Comparison of ENCODE assay signal across 9 mouse cellular contexts in the genomic region with DNA sequence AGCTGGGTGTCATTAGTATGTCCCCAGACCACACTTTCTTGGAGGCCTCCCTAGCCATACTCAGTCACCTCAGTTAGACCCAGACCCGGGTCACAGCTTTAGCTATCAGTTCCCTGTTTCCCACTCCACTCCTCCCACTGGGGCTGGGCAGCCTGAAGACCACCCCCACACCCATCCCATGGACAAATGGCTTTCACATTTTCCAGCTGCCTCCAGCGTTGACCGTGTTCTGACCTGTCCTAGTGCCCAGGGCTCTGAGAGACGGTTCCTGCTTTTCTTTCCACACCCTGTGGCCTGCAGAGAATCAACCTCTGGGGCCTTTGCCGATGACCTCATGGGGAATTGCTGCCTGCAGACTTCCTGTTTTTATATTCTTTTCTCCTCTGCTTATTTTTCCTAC. TPM values are rescaled to one million over a fixed set of nuclear protein-coding genes. Genes with fewer than 3 reads are reported as not detected.
A peak's percentile ranks its signal among the peaks of the same experiment; 100 is the strongest.
DNase-seq lines count a peak whose midpoint lies in the region; ATAC-seq lines count a peak whose summit lies in the region.
"Had no signal": no experiment of that assay in that cellular context is flagged by ENCODE, and none has a peak within 500 bp of the region (broad histone marks: within the 10 kb centered on the region; RNA-seq: fewer than 3 reads in every experiment).

No protein-coding gene starts in this region.

- peak; percentile 50 for ATAC-seq in lung, embryonic 15.5 days (ENCODE audit: borderline replicate concordance, extremely low read depth, low FRiP score, low TSS enrichment)
- peak; percentile 34; the same call in 1 of the 2 replicates for ATAC-seq in embryonic facial prominence, embryonic 15.5 days (ENCODE audit: insufficient number of reproducible peaks, low FRiP score, low TSS enrichment, low read depth)
- peak; percentile 47; the same call in 1 of the 2 replicates for ATAC-seq in intestine, embryonic 14.5 days (replicated peaks; ENCODE audit: low FRiP score, low TSS enrichment, low read depth)
- no peak for ATAC-seq in neural tube, embryonic 14.5 days (ENCODE audit: low read depth)
- ATAC-seq: forebrain, embryonic 15.5 days had no signal

- H3K4me1 ChIP-seq in lung, embryonic 15.5 days, result peaks cover 30% of the 10 kb centered on the region
- peaks cover 13% of the 10 kb centered on the region for H3K4me1 ChIP-seq in embryonic facial prominence, embryonic 15.5 days
- H3K4me1 ChIP-seq in intestine, embryonic 14.5 days (replicated peaks; ENCODE audit: control insufficient read depth, insufficient read depth, low read length), result peaks cover 12% of the 10 kb centered on the region
- no peaks in the 10 kb centered on the region for H3K4me1 ChIP-seq in neural tube, embryonic 14.5 days (ENCODE audit: control insufficient read depth, insufficient read depth, low read length)
- H3K4me1 ChIP-seq: forebrain, embryonic 15.5 days had no signal

- no peaks in the 10 kb centered on the region for H3K9me3 ChIP-seq in lung, embryonic 15.5 days
- H3K9me3 ChIP-seq in embryonic facial prominence, embryonic 15.5 days (replicated peaks), result no peaks in the 10 kb centered on the region
- H3K9me3 ChIP-seq in intestine, embryonic 14.5 days (ENCODE audit: control insufficient read depth, low read length), result no peaks in the 10 kb centered on the region
- H3K9me3 ChIP-seq in neural tube, embryonic 14.5 days (ENCODE audit: control insufficient read depth, low read length), result no peaks in the 10 kb centered on the region
- H3K9me3 ChIP-seq: forebrain, embryonic 15.5 days had no signal

- peak overlapping the region; percentile 9; the same call in 1 of the 2 replicates for H3K4me2 ChIP-seq in lung, embryonic 15.5 days
- H3K4me2 ChIP-seq in embryonic facial prominence, embryonic 15.5 days (replicated peaks), result no peak overlapping the region
- H3K4me2 ChIP-seq in intestine, embryonic 14.5 days (ENCODE audit: low read length), result no peak overlapping the region
- H3K4me2 ChIP-seq in neural tube, embryonic 14.5 days (ENCODE audit: low read depth, low read length), result no peak overlapping the region
- H3K4me2 ChIP-seq: forebrain, embryonic 15.5 days had no signal

- no peak for DNase-seq in lung, postnatal 25 days (ENCODE audit: low spot score)
- DNase-seq in intestine, embryonic 14.5 days (ENCODE audit: low spot score), result no peak
- DNase-seq in left cerebral cortex, postnatal 36 days (ENCODE audit: low spot score in 2 of 2), result no peak
- DNase-seq in layer of hippocampus, postnatal 14 days (ENCODE audit: low spot score in 2 of 2), result no peak
- DNase-seq in cerebellum, adult 11-12 months, result no peak

- H3K27ac ChIP-seq in lung, embryonic 15.5 days, result peak overlapping the region; percentile 72
- no peak overlapping the region for H3K27ac ChIP-seq in embryonic facial prominence, embryonic 15.5 days (replicated peaks)
- H3K27ac ChIP-seq in intestine, embryonic 14.5 days (ENCODE audit: low read depth), result peak overlapping the region; percentile 73
- 0 out of 2 replicates have a peak overlapping the region, but pooled peaks have one; percentile 4 for H3K27ac ChIP-seq in neural tube, embryonic 14.5 days (ENCODE audit: low read depth, low read length)
- H3K27ac ChIP-seq: forebrain, embryonic 15.5 days had no signal

- no peaks in the 10 kb centered on the region for H3K27me3 ChIP-seq in lung, embryonic 15.5 days
- no peaks in the 10 kb centered on the region for H3K27me3 ChIP-seq in embryonic facial prominence, embryonic 15.5 days
- H3K27me3 ChIP-seq in intestine, embryonic 14.5 days (replicated peaks; ENCODE audit: control insufficient read depth, insufficient read depth, low read length), result no peaks in the 10 kb centered on the region
- no peaks in the 10 kb centered on the region for H3K27me3 ChIP-seq in neural tube, embryonic 14.5 days (ENCODE audit: control insufficient read depth, insufficient read depth, low read length)
- H3K27me3 ChIP-seq: forebrain, embryonic 15.5 days had no signal

- no peak overlapping the region for H3K9ac ChIP-seq in lung, embryonic 15.5 days
- no peak overlapping the region for H3K9ac ChIP-seq in embryonic facial prominence, embryonic 15.5 days
- no peak overlapping the region for H3K9ac ChIP-seq in intestine, embryonic 14.5 days (ENCODE audit: low read length)
- no peak overlapping the region for H3K9ac ChIP-seq in neural tube, embryonic 14.5 days (replicated peaks; ENCODE audit: low read depth, low read length)
- H3K9ac ChIP-seq: forebrain, embryonic 15.5 days had no signal

- intact Hi-C loops in left cerebral cortex, postnatal 36 days (cut with DNase I), result loop anchor here (2.0 kb wide), 1 partner anchor 1145 kb away; no protein-coding TSS in a partner anchor

- H3K36me3 ChIP-seq in lung, embryonic 15.5 days, result no peaks in the 10 kb centered on the region
- H3K36me3 ChIP-seq in embryonic facial prominence, embryonic 15.5 days, result no peaks in the 10 kb centered on the region
- H3K36me3 ChIP-seq in intestine, embryonic 14.5 days (ENCODE audit: control insufficient read depth, insufficient read depth, low read length), result no peaks in the 10 kb centered on the region
- no peaks in the 10 kb centered on the region for H3K36me3 ChIP-seq in neural tube, embryonic 14.5 days (ENCODE audit: control insufficient read depth, insufficient read depth, low read length)
- H3K36me3 ChIP-seq: forebrain, embryonic 15.5 days had no signal

- no peak overlapping the region for H3K4me3 ChIP-seq in lung, embryonic 15.5 days
- no peak overlapping the region for H3K4me3 ChIP-seq in embryonic facial prominence, embryonic 15.5 days (replicated peaks)
- H3K4me3 ChIP-seq in intestine, embryonic 14.5 days (ENCODE audit: low read depth, low read length), result no peak overlapping the region
- H3K4me3 ChIP-seq in neural tube, embryonic 14.5 days (ENCODE audit: low read depth, low read length), result no peak overlapping the region
- H3K4me3 ChIP-seq: forebrain, embryonic 15.5 days had no signal

- 14% methylated on average over 5 of the region's 5 CpGs for WGBS in lung, embryonic 15.5 days
- 29% methylated on average over 5 of the region's 5 CpGs for WGBS in embryonic facial prominence, embryonic 15.5 days
- WGBS in intestine, embryonic 14.5 days, result 9% methylated on average over 5 of the region's 5 CpGs
- 56% methylated on average over 5 of the region's 5 CpGs for WGBS in neural tube, embryonic 14.5 days

RNA-seq across cellular contexts. Expression of a gene that starts 36.5 kb away (rescaled TPM):
- polyA plus RNA-seq in lung, embryonic 15.5 days (2015; fragmentation: Nextera tagmentation; extraction: Ambion mirVana), result 33.1 and 34.9 TPM in 2 replicates
- polyA plus RNA-seq in embryonic facial prominence, embryonic 15.5 days (2015; fragmentation: Nextera tagmentation; extraction: Ambion mirVana), result 33.9 and 38.2 TPM in 2 replicates
- 26.2 and 44.3 TPM in 2 replicates for polyA plus RNA-seq in intestine, embryonic 14.5 days (2014; fragmentation: Nextera tagmentation; extraction: Ambion mirVana)
- polyA plus RNA-seq in neural tube, embryonic 14.5 days (2014; fragmentation: Nextera tagmentation; extraction: Ambion mirVana), result 4.8 and 11.5 TPM in 2 replicates
- total RNA-seq in left cerebral cortex, postnatal 36 days (2021), result 1 to 10 TPM; 7.8 to 9.9 TPM
- total RNA-seq in layer of hippocampus, postnatal 14 days (2021), result 10 to 100 TPM in 1 of 2 experiments, 1 to 10 TPM in 1; 8.9 to 13.6 TPM

RNA-seq across cellular contexts. Expression of a gene that starts 45.0 kb away (rescaled TPM):
- polyA plus RNA-seq in lung, embryonic 15.5 days (2015; fragmentation: Nextera tagmentation; extraction: Ambion mirVana), result 1.3 and 1.4 TPM in 2 replicates
- polyA plus RNA-seq in embryonic facial prominence, embryonic 15.5 days (2015; fragmentation: Nextera tagmentation; extraction: Ambion mirVana), result 5.0 and 5.3 TPM in 2 replicates
- 2.2 and 2.7 TPM in 2 replicates for polyA plus RNA-seq in intestine, embryonic 14.5 days (2014; fragmentation: Nextera tagmentation; extraction: Ambion mirVana)
- polyA plus RNA-seq in neural tube, embryonic 14.5 days (2014; fragmentation: Nextera tagmentation; extraction: Ambion mirVana), result 18.2 and 22.4 TPM in 2 replicates
- 10 to 100 TPM; 39.2 to 41.5 TPM for total RNA-seq in left cerebral cortex, postnatal 36 days (2021)
- total RNA-seq in layer of hippocampus, postnatal 14 days (2021), result 10 to 100 TPM; 32.2 to 32.8 TPM
